Mouse (Mus musculus) left cerebral cortex, adult 6 months (tissue): ENCODE results near the gene Mfsd4b2. TPM values are rescaled to one million over a fixed set of nuclear protein-coding genes. Genes with fewer than 3 reads are reported as not detected.

ENCODE experiments used
- long read RNA-seq, 2 experiments: library from polyadenylated mRNA; unstranded; transcript quantifications; one replicate each; pipeline ENCODE4 v2.0.0; 2019 to 2020
- polyA plus RNA-seq: library from polyadenylated mRNA; unstranded; fragments of <200 nt; fragmentation: Nextera tagmentation; gene quantifications from 2 replicates; pipeline ENCODE4 v1.2.3, GENCODE M21; 2021

Mfsd4b2 gene
- not detected in 2 replicates for polyA plus RNA-seq
- long read RNA-seq, experiment 1 = 0 reads
- long read RNA-seq, experiment 2 = 0 reads

DNA sequence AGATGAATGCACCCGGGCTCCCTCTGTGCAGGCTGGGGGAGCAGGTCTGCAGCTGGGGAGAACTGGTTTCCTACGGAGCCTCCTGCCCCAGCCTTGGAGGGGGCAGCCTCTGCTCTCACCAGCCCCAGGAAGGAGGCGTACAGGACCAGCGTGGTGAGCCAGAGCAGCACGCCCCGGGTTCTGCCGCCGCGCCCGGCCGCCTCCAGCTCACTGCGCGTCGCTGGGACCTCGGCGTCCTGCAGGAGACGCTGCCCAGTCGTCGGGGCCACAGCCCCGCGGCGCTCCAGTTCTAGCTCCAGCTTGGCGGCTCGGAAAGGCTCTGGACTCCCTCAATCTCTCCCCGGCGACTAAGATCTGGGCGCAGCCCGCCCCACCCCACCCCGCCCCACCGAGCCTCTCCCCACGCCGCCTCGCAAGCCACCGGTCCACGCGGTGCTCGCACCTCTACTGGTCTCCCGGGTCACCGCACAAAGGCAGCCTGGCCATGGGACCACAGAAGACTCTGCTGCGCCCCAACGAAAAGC, at the start of gene Mfsd4b2:
Gene Mfsd4b2 (minus strand): TSS at position 308 of the 524 bp plus-strand sequence.

GRCm38 (mm10) chr10:39959761-39960440, 33.2 kb upstream of the Mfsd4b2 start, which contains the start of gene Mfsd4b3:
Gene Mfsd4b3, minus strand, starts transcription at chr10:39960153.

DNA sequence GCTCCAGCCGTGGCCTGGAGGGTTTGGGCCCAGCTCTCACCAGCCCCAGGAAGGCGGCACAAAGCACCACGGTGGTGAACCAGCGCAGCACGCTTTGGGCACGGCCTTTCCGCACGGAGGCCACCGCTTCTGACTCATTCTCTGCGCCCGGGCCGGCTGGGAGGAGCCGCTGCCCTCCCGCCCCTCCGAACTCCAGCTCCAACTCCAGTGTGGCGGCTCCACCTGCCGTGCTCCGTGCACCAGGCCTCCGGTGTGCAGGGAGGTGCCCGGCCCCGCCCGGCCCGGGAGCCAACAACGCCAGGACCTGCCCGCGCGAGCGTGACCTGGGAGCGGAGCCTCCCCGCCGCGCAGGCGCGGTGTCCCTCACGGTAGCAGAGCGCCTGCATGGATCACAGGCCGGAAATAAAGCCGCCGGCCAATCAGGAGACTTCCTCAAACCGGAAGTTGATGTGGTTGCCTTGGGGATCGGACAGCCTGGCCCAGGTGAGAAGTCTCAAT, 27.8 kb downstream of the Mfsd4b2 start, which contains the start of gene Mfsd4b4:
Gene Mfsd4b4 (minus strand): TSS at position 365 of the 498 bp plus-strand sequence.

Other genes starting within 250 kb of the Mfsd4b2 start
- gene Rev3l, start 194.8 kb downstream of the Mfsd4b2 start, polyA plus RNA-seq = 2.7 and 2.9 TPM in 2 replicates
- gene Mfsd4b4, start 27.7 kb downstream of the Mfsd4b2 start, polyA plus RNA-seq = 2.8 and 3.0 TPM in 2 replicates
- 0.09 and 0.13 TPM in 2 replicates for gene Mfsd4b3, start 33.2 kb upstream of the Mfsd4b2 start, polyA plus RNA-seq
- not detected in 2 replicates for gene Mfsd4b5, start 59.7 kb upstream of the Mfsd4b2 start, polyA plus RNA-seq
- gene Mfsd4b1, start 98.3 kb upstream of the Mfsd4b2 start, polyA plus RNA-seq = 0.40 and 0.44 TPM in 2 replicates
- gene Slc16a10, start 215.3 kb upstream of the Mfsd4b2 start, polyA plus RNA-seq = 0.33 and 0.38 TPM in 2 replicates